Mouse (Mus musculus) midbrain, embryonic 16.5 days (tissue): ENCODE results near the gene Polr3a. TPM values are rescaled to one million over a fixed set of nuclear protein-coding genes. Genes with fewer than 3 reads are reported as not detected.
"Not testable (repeated sequence)": the region's sequence is repeated elsewhere in the genome, so short reads cannot be mapped to it uniquely, and the experiment has no call there.

ENCODE experiments used
- ATAC-seq: fragments of 200-750 bp; cut with Nextera tagmentation; 2 replicates; pipeline ENCODE4 v1.8.0; 2017; ENCODE audit warnings: moderate TSS enrichment
- H3K27ac ChIP-seq: fragments of 300-500 bp; sonication (generic); 2 replicates; pipeline ENCODE4 v1.5.1; 2014; ENCODE audit warnings: mild to moderate bottlenecking, low read length, mixed read lengths
- H3K27me3 ChIP-seq: fragments of 300-500 bp; sonication (generic); 2 replicates; pipeline ENCODE4 v1.6.1; 2014; ENCODE audit warnings: low read depth, low read length, mixed read lengths; ENCODE audit not compliant: control insufficient read depth, insufficient read depth
- H3K36me3 ChIP-seq: fragments of 300-500 bp; sonication (generic); 2 replicates; pipeline ENCODE4 v1.6.1; 2014; ENCODE audit warnings: mild to moderate bottlenecking, low read length, moderate library complexity, mixed read lengths; ENCODE audit not compliant: control insufficient read depth, insufficient read depth
- H3K4me1 ChIP-seq: fragments of 300-500 bp; sonication (generic); 2 replicates; pipeline ENCODE4 v1.6.1; 2014; ENCODE audit warnings: mild to moderate bottlenecking, low read length, mixed read lengths; ENCODE audit not compliant: control insufficient read depth, insufficient read depth
- H3K4me2 ChIP-seq: fragments of 300-500 bp; sonication (generic); 2 replicates; pipeline ENCODE4 v1.6.1; 2014; ENCODE audit warnings: mild to moderate bottlenecking, low read length, mixed read lengths
- H3K4me3 ChIP-seq: fragments of 300-500 bp; sonication (generic); 2 replicates; pipeline ENCODE4 v1.5.1; 2014; ENCODE audit warnings: low read depth, mild to moderate bottlenecking, low read length, moderate library complexity, mixed read lengths
- H3K9ac ChIP-seq: fragments of 300-500 bp; sonication (generic); 2 replicates; pipeline ENCODE4 v1.6.1; 2014; ENCODE audit warnings: low read depth, low read length, mixed read lengths
- H3K9me3 ChIP-seq: fragments of 300-500 bp; sonication (generic); replicated peaks from 2 replicates; pipeline ENCODE4 v1.6.1; 2014; ENCODE audit warnings: mild to moderate bottlenecking, low read length, mixed read lengths; ENCODE audit not compliant: control insufficient read depth, poor library complexity, severe bottlenecking
- WGBS: fragments of 180-500 bp; shearing (Covaris S2); extraction: QIAGEN DNeasy Blood & Tissue Kit; methylation state at CpG from one replicate; pipeline ENCODE4 v1.1.7; 2014; 5-methylcytosine and 5-hydroxymethylcytosine counted together
- polyA plus RNA-seq: library from polyadenylated mRNA; unstranded; fragments of >200 nt; fragmentation: Nextera tagmentation; extraction: Ambion mirVana; gene quantifications from 2 replicates; pipeline ENCODE4 v1.2.1, GENCODE M21; 2015

The Polr3a gene
- polyA plus RNA-seq, 1 experiment from 2014 or later, result 17.9 TPM

DNA sequence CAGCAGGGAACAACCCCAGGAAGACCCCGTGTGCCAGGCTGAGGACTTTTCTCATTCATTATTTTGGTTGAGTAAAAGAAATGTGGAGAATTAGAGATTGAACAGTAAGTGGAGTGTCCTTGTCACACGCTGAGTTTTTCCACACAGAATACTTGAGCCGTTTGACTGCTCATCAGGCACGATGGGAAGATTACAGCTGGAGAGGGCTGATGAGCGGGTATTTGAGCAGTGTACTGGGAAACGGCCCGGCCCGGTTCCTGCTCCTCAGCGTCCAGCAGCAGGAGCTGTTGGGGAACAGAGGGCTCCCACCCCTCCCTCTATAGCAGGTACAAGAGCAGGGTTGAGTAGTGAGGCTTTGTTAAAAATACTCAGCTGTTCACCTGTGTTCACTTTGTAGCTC lies 12.6 kb upstream of the Polr3a start:
- ATAC-seq, result no peak
- peaks cover 14% of the 10 kb centered on the region; the same call in 1 of the 2 replicates for H3K4me1 ChIP-seq
- H3K27me3 ChIP-seq, result no peaks in the 10 kb centered on the region
- WGBS, result 24% methylated on average over 9 of the region's 9 CpGs
- H3K9ac ChIP-seq, result no peak overlapping the region
- no peaks in the 10 kb centered on the region for H3K9me3 ChIP-seq
- H3K4me2 ChIP-seq, result no peak overlapping the region
- H3K36me3 ChIP-seq, result peaks cover 21% of the 10 kb centered on the region
- H3K4me3 ChIP-seq, result no peak overlapping the region
- 0 out of 2 replicates have a peak overlapping the region, but pooled peaks have one; percentile 83 for H3K27ac ChIP-seq

DNA sequence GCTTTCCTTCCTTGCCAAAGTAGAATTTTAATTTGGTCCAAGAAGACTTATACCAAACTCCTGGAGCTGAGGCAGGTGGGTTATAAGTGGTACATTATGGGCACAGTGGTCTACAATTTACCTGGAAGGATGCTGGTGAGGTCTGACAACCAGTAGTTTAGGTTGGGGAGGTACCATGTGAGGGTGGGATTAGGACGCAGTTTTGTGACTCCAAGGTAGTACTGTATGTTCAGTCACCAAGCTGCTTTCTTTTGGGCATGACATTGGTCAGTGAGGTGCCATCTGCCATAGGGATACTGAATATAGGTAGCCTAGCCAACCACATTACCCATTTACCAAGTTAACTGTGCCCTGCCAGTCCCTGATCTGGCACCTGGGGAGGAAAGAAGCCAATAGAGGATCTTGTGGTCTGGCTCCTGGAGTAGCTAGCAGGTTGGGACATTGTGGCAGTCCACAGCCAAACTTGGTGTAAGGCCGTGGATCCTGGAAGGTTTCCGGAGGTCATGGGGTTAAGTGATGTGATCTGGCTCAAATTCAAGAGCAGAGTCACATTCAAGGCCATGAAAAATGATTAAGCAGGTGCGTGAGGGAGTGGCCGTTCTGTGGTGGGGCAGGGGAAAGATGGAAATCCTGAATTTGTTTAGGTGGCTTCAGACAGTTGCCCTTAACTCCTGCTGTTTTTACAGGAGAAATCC lies 11.8 kb upstream of the Polr3a start:
- no peak for ATAC-seq

DNA sequence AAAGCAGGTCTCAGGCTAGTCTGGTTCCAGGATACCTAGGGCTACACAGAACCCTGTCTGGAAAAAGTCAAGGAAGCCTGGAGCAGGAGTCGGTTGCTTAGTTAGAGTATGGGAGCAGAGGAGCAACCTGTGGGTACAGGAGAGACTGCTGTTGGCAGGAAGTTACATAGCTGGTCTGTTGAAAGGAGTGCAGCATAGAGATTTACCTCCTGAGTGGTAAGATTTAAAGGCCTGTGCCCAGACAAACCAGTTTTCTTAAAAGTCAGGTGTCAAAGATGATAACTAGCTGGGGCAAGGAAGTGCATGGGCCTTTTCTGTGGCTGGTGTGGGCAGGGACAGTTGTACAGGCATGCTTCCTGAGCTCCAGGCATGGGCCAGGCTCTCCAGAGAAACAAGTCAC lies 10.6 kb upstream of the Polr3a start:
- no peak overlapping the region for H3K27ac ChIP-seq
- WGBS, result 89% methylated on average over 1 of the region's 1 CpGs
- no peak overlapping the region for H3K9ac ChIP-seq
- no peak for ATAC-seq
- H3K9me3 ChIP-seq, result no peaks in the 10 kb centered on the region
- peaks cover 22% of the 10 kb centered on the region for H3K36me3 ChIP-seq
- H3K4me3 ChIP-seq, result no peak overlapping the region
- no peaks in the 10 kb centered on the region for H3K27me3 ChIP-seq
- H3K4me1 ChIP-seq, result peaks cover 32% of the 10 kb centered on the region
- H3K4me2 ChIP-seq, result no peak overlapping the region

More for the DNA sequence above, 11.8 kb upstream of the Polr3a start:
- peaks cover 21% of the 10 kb centered on the region for H3K36me3 ChIP-seq
- WGBS, result 69% methylated on average over 5 of the region's 5 CpGs
- H3K27me3 ChIP-seq, result no peaks in the 10 kb centered on the region
- H3K4me1 ChIP-seq, result peaks cover 21% of the 10 kb centered on the region; the same call in 1 of the 2 replicates
- no peak overlapping the region for H3K4me2 ChIP-seq
- no peak overlapping the region for H3K9ac ChIP-seq
- H3K9me3 ChIP-seq, result no peaks in the 10 kb centered on the region
- no peak overlapping the region for H3K27ac ChIP-seq
- no peak overlapping the region for H3K4me3 ChIP-seq

DNA sequence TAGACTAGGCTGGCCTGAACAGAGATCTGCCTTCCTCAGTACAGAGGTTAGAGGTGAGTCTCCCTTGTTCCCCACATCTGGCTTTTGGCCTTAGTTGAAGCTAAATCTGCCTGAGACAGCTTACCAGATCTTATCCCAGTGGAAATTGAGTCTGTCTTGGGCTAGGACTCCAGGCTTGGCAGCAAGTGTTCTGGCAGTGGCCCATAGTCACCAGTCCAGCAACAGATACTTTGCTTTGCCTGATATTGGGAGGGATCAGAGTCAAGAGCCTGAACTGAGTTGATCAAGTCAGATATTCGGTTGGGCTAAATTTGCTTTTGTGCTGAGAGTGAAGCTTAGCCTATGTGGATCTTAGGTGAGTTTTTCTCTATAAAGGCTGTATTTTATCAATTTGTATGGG lies 9.6 kb upstream of the Polr3a start:
- WGBS, result 83% methylated on average over 1 of the region's 1 CpGs
- H3K4me2 ChIP-seq, result no peak overlapping the region
- no peaks in the 10 kb centered on the region for H3K27me3 ChIP-seq
- H3K4me1 ChIP-seq, result peaks cover 41% of the 10 kb centered on the region
- no peaks in the 10 kb centered on the region for H3K9me3 ChIP-seq
- H3K36me3 ChIP-seq, result peaks cover 23% of the 10 kb centered on the region
- no peak overlapping the region for H3K4me3 ChIP-seq
- no peak for ATAC-seq
- no peak overlapping the region for H3K27ac ChIP-seq
- no peak overlapping the region for H3K9ac ChIP-seq

- 83% methylated on average over 9 of the region's 9 CpGs for WGBS
- no peak overlapping the region for H3K27ac ChIP-seq
- H3K36me3 ChIP-seq, result peaks cover 19% of the 10 kb centered on the region
- no peaks in the 10 kb centered on the region for H3K9me3 ChIP-seq
- H3K4me3 ChIP-seq, result no peak overlapping the region
- H3K4me1 ChIP-seq, result peaks cover 33% of the 10 kb centered on the region
- no peaks in the 10 kb centered on the region for H3K27me3 ChIP-seq
- H3K9ac ChIP-seq, result no peak overlapping the region
- H3K4me2 ChIP-seq, result no peak overlapping the region
- no peak for ATAC-seq
Measured at GRCm38 (mm10) chr14:24493256-24493655, 6.4 kb upstream of the Polr3a start.

- peaks cover 13% of the 10 kb centered on the region for H3K36me3 ChIP-seq
- peak overlapping the region; percentile 94 for H3K9ac ChIP-seq
- H3K9me3 ChIP-seq, result no peaks in the 10 kb centered on the region
- peak overlapping the region; percentile 93 for H3K4me2 ChIP-seq
- 6% methylated on average over 11 of the region's 11 CpGs for whole genome bisulfite sequencing
- H3K27me3 ChIP-seq, result no peaks in the 10 kb centered on the region
- peak; percentile 18; the same call in 1 of the 2 replicates for ATAC-seq
- H3K27ac ChIP-seq, result peak overlapping the region; percentile 84
- H3K4me3 ChIP-seq, result peak overlapping the region; percentile 84
- H3K4me1 ChIP-seq, result peaks cover 33% of the 10 kb centered on the region
Measured at GRCm38 (mm10) chr14:24491266-24491981, 4.6 kb upstream of the Polr3a start.

GRCm38 (mm10) chr14:24490468-24491265 lies 3.8 kb upstream of the Polr3a start:
- H3K4me1 ChIP-seq, result peaks cover 39% of the 10 kb centered on the region
- peaks cover 7% of the 10 kb centered on the region; the same call in 1 of the 2 replicates for H3K36me3 ChIP-seq
- WGBS, result 1% methylated on average over 64 of the region's 64 CpGs
- H3K4me2 ChIP-seq, result peak overlapping the region; percentile 93
- H3K27ac ChIP-seq, result peak overlapping the region; percentile 84
- H3K9ac ChIP-seq, result peak overlapping the region; percentile 94
- peak; percentile 92 for ATAC-seq
- H3K27me3 ChIP-seq, result no peaks in the 10 kb centered on the region
- peak overlapping the region; percentile 84 for H3K4me3 ChIP-seq
- no peaks in the 10 kb centered on the region for H3K9me3 ChIP-seq

- H3K9ac ChIP-seq, H3K27me3 ChIP-seq, ATAC-seq, H3K27ac ChIP-seq, H3K36me3 ChIP-seq, H3K4me3 ChIP-seq, H3K4me2 ChIP-seq, H3K9me3 ChIP-seq: not testable (repeated sequence)
- peaks cover 44% of the 10 kb centered on the region for H3K4me1 ChIP-seq
- WGBS, result 87% methylated on average over 7 of the region's 7 CpGs
Measured at GRCm38 (mm10) chr14:24489772-24490171, 2.9 kb upstream of the Polr3a start.
